Mouse (Mus musculus) kidney, adult 18-20 months (tissue): ENCODE results near the gene Cytip.
"Not testable (repeated sequence)": the region's sequence is repeated elsewhere in the genome, so short reads cannot be mapped to it uniquely, and the experiment has no call there.

Source experiments
- DNase-seq: peaks from one replicate; pipeline ENCODE4 v3.0.0; 2021

Gene Cytip

GRCm38 (mm10) chr2:58160541-58161307 lies 34.6 kb downstream of the Cytip start:
- no peak for DNase-seq

- DNase-seq, result peak; percentile 34
Observed at GRCm38 (mm10) chr2:58159880-58160279, 35.5 kb downstream of the Cytip start.

GRCm38 (mm10) chr2:58159121-58159520 lies 36.2 kb downstream of the Cytip start:
- DNase-seq, result no peak

GRCm38 (mm10) chr2:58158539-58158938 lies 36.8 kb downstream of the Cytip start:
- no peak for DNase-seq

GRCm38 (mm10) chr2:58158107-58158506 lies 37.2 kb downstream of the Cytip start:
- DNase-seq, result no peak

- DNase-seq, result no peak
Observed at GRCm38 (mm10) chr2:58157466-58157865, 37.9 kb downstream of the Cytip start.

GRCm38 (mm10) chr2:58156495-58157392 lies 38.6 kb downstream of the Cytip start:
- no peak for DNase-seq

- DNase-seq, result no peak
Observed at GRCm38 (mm10) chr2:58156108-58156415, 39.3 kb downstream of the Cytip start.

GRCm38 (mm10) chr2:58155271-58156107 lies 39.8 kb downstream of the Cytip start:
- DNase-seq, result no peak

- DNase-seq, result no peak
Observed at GRCm38 (mm10) chr2:58154555-58154954, 40.8 kb downstream of the Cytip start.

GRCm38 (mm10) chr2:58153742-58154141 lies 41.6 kb downstream of the Cytip start:
- DNase-seq, result no peak

- no peak for DNase-seq
Observed at GRCm38 (mm10) chr2:58149983-58150405, 45.3 kb downstream of the Cytip start.

GRCm38 (mm10) chr2:58146572-58146971 lies 48.8 kb downstream of the Cytip start:
- no peak for DNase-seq

GRCm38 (mm10) chr2:58140531-58140930 lies 54.8 kb downstream of the Cytip start:
- DNase-seq, result no peak

GRCm38 (mm10) chr2:58138611-58139010 lies 56.7 kb downstream of the Cytip start:
- DNase-seq, result no peak

GRCm38 (mm10) chr2:58137676-58138075 lies 57.7 kb downstream of the Cytip start:
- DNase-seq, result no peak

- DNase-seq, result no peak
Observed at GRCm38 (mm10) chr2:58136526-58136925, 58.8 kb downstream of the Cytip start.

- DNase-seq, result no peak
Observed at GRCm38 (mm10) chr2:58135061-58135463, 60.3 kb downstream of the Cytip start.

- DNase-seq, result no peak
Observed at GRCm38 (mm10) chr2:58132597-58132996, 62.7 kb downstream of the Cytip start.

- DNase-seq, result no peak
Observed at GRCm38 (mm10) chr2:58129903-58130302, 65.4 kb downstream of the Cytip start.

GRCm38 (mm10) chr2:58111105-58111504 lies 84.2 kb downstream of the Cytip start:
- DNase-seq, result no peak

GRCm38 (mm10) chr2:58107887-58108286 lies 87.4 kb downstream of the Cytip start:
- not testable (repeated sequence) for DNase-seq

- no peak for DNase-seq
Observed at GRCm38 (mm10) chr2:58107046-58107445, 88.3 kb downstream of the Cytip start.
